Comparison of ENCODE assay signal across 7 mouse cellular contexts in genomic region chrX:75130467-75131160, GRCm38 (mm10). TPM values are rescaled to one million over a fixed set of nuclear protein-coding genes. Genes with fewer than 3 reads are reported as not detected.
A peak's percentile ranks its signal among the peaks of the same experiment; 100 is the strongest.
DNase-seq lines count a peak whose midpoint lies in the region; ATAC-seq lines count a peak whose summit lies in the region.

Mpp1 (minus strand) TSS chrX:75131016.

- peak within 1 kb of the TSS; percentile 47 for H3K4me3 ChIP-seq in intestine, embryonic 15.5 days (replicated peaks)
- H3K4me3 ChIP-seq in midbrain, embryonic 10.5 days, result peak within 1 kb of the TSS; percentile 58

- H3K4me2 ChIP-seq in intestine, embryonic 15.5 days (replicated peaks), result peak within 1 kb of the TSS; percentile 49

- no peaks in the 10 kb centered on the region for H3K27me3 ChIP-seq in intestine, embryonic 15.5 days (replicated peaks)
- H3K27me3 ChIP-seq in midbrain, embryonic 10.5 days (ENCODE audit: low read depth, poor library complexity, severe bottlenecking), result no peaks in the 10 kb centered on the region

- peak; percentile 98 for ATAC-seq in intestine, embryonic 15.5 days

- intact Hi-C loops in gastrocnemius, postnatal 36 days (cut with DNase I), result no loop called here
- intact Hi-C loops in left cerebral cortex, postnatal 25 days (cut with DNase I), result no loop called here

- peak within 1 kb of the TSS; percentile 67 for H3K27ac ChIP-seq in intestine, embryonic 15.5 days
- peak within 1 kb of the TSS; percentile 79 for H3K27ac ChIP-seq in midbrain, embryonic 10.5 days (replicated peaks)

- DNase-seq in adrenal gland, adult 2 months, result peak; percentile 91
- DNase-seq in embryo, embryonic 11.5 days (ENCODE audit: low read depth, low spot score), result peak; percentile 63
- peak; percentile 66 to 71 for DNase-seq in gastrocnemius, postnatal 36 days
- peak; percentile 60 to 73 for DNase-seq in left cerebral cortex, postnatal 25 days (ENCODE audit: low spot score in 2 of 2)
- DNase-seq in midbrain, embryonic 10.5 days (ENCODE audit: low spot score), result peak; percentile 80
- peak; percentile 62 for DNase-seq in right cerebral cortex, postnatal 4 days

- H3K36me3 ChIP-seq in intestine, embryonic 15.5 days, result no peaks in the 10 kb centered on the region
- no peaks in the 10 kb centered on the region for H3K36me3 ChIP-seq in midbrain, embryonic 10.5 days

- H3K9me3 ChIP-seq in intestine, embryonic 15.5 days, result no peaks in the 10 kb centered on the region
- H3K9me3 ChIP-seq in midbrain, embryonic 10.5 days (replicated peaks), result no peaks in the 10 kb centered on the region

- H3K4me1 ChIP-seq in intestine, embryonic 15.5 days (replicated peaks), result no peaks in the 10 kb centered on the region
- no peaks in the 10 kb centered on the region for H3K4me1 ChIP-seq in midbrain, embryonic 10.5 days

- 14% methylated on average over 36 of the region's 36 CpGs for WGBS in intestine, embryonic 15.5 days
- 15% methylated on average over 36 of the region's 36 CpGs for WGBS in midbrain, embryonic 10.5 days

- H3K9ac ChIP-seq in intestine, embryonic 15.5 days, result peak within 1 kb of the TSS; percentile 61

RNA-seq across cellular contexts. Expression of gene Mpp1, which starts in this region (rescaled TPM):
- 10 to 100 TPM; 38.5 to 60.2 TPM for total RNA-seq in adrenal gland, adult 2 months (2021)
- polyA plus RNA-seq in adrenal gland, adult 2 months (2012; rRNA removed), result 69.9 and 101 TPM in 2 replicates
- 10 to 100 TPM; 12.2 to 13.8 TPM for total RNA-seq in gastrocnemius, postnatal 36 days (2021)
- polyA plus RNA-seq in intestine, embryonic 15.5 days (2015; fragmentation: Nextera tagmentation; extraction: Ambion mirVana), result 97.2 and 104 TPM in 2 replicates
- total RNA-seq in left cerebral cortex, postnatal 25 days (2021), result 10 to 100 TPM; 29.0 to 29.4 TPM
- 21.9 and 27.1 TPM in 2 replicates for polyA plus RNA-seq in midbrain, embryonic 10.5 days (2016; fragmentation: Nextera tagmentation; extraction: Ambion mirVana)

Comparison
In these comparisons a context has a peak if more than half of its experiments do, and no peak if none do; other contexts are left out.
1. Peak in every context shown above with its lines: DNase-seq, ATAC-seq, H3K4me3 ChIP-seq and H3K27ac ChIP-seq.